Mouse (Mus musculus) fat pad, adult 2 months (tissue): ENCODE measurements around the gene Gcm1.
A peak's percentile ranks its signal among the peaks of the same experiment; 100 is the strongest.

Experiments used
- DNase-seq: peaks from one replicate; pipeline ENCODE4 v3.0.0-alpha.2; 2011; ENCODE audit warnings: low read depth, low spot score; ENCODE audit errors: extremely low read depth

Gene Gcm1

GRCm38 (mm10) chr9:78096376-78096775 is 44.7 kb downstream of the Gcm1 start:
- no peak for DNase-seq

DNA sequence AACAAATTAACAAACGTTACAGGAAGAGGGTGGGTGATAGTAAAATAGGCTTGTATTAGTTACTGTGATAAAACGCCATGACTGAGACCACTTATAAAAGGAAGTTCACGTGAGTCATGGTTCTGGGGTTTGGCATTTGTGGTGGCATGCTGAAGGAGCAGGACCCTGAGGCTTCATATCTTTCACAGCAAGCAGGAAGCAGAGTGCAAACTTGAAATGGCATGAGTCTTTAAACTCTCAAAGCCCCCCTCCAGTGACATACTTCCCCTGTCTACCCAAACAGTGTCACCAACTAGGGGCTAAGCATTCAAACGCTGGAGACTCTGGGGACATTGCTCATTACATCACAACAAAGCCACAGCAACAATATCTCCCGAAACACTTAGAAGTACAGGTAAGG is 49.2 kb downstream of the Gcm1 start:
- DNase-seq = no peak

DNA sequence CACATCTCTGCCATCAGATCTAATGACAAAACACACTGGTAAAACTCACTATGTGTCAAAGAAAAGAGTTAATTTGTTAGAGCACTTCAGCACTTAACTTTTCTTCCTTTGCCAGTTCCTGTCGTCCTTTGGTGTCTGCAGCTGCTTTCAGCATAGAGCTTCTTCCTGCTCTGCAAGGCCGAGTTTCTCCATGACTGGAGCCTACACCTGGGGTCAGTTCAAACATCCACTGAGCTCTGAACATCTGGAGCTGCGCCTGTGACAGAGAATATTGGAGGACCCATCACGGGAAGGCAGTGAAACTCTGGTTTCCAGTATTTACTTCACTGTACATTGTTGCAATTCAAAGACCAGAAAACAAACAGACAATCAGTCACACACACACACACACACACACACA is 49.7 kb downstream of the Gcm1 start:
- DNase-seq = no peak

GRCm38 (mm10) chr9:78103965-78104560 is 52.3 kb downstream of the Gcm1 start:
- DNase-seq = no peak

DNA sequence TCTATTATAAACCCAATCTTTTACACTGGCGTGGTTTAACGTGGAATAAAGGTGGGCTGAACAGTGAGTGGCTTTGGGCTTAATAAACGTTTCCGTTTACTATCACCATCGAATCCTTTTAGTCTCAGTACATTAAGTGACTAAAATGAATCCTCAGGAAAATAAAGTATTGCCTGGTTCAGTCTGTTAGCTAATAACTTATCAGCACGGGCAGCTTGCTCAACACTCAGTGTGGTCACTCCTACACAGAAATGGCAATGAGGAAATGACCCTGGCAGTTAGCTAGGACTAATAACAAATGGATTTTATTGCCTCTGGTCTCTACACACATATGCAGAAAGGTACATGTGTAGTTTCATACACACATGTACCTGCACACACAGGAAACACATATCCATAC is 53.2 kb downstream of the Gcm1 start:
- DNase-seq = peak; percentile 55

DNA sequence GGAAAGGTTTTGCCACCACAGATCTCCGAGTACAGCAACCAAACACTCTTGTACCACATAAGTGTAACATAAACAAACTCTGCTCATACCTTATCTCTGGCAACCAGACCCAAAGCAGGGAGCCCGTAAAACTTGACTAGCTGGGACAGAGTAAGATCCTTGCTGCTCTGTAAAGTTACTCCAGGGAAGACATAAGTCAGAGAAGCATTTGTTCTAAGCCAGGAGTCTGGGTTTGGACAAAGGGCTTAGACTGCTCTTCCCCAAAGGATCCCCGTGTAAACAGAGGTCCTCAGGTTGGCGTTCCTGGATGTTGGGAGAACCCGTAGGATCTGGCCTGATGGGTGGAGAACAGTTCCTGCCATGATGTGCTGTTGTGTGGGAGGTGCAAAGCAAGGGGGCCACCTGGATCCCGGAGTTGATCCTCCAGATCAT is 53.8 kb downstream of the Gcm1 start:
- DNase-seq = no peak

DNA sequence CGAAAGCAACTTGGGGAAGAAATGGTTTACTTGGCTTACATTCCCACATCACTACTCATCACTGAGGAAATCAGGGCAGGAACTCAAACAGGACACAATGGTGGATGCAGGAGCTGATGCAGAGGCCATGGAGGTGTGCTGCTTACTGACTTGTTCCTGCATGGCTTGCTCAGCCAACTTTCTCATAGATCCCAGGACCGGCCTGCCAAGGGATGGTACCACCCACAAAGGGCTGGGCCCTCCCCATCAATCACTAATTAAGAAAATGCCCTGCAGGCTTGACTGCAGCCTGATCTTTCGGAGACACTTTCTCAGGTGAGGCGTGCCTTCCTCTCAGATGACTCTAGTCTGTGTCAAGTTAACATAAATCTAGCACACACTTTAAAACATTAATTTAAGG is 55.1 kb downstream of the Gcm1 start:
- DNase-seq = no peak

GRCm38 (mm10) chr9:78107582-78107911 is 55.8 kb downstream of the Gcm1 start:
- DNase-seq = peak; percentile 23

- no peak for DNase-seq
These were observed 56.4 kb downstream of the Gcm1 start for GRCm38 (mm10) chr9:78107912-78108795.

DNA sequence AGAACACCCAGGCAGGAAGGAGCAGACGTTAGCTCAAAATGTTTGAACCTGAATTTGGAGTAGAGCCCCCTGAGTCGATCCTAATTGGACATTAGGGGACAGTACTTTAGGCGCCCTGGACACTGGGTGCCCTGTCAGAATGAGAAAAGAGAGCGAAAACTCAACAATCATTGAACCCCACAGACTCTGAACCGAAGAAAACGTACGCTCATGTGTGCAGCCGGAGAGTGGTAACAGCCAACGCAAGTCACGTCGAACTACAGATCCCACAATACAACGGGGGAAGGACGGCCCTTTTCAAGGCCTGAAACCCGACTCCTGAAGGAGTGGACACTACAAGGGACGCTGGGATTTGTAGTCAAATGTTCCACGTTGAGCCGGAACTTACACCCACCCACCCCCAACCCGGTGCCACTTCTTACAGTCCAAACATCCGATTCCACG is 57.1 kb downstream of the Gcm1 start, which contains the start of the genes Fbxo9 and Ick:
TSS of gene Fbxo9 (minus strand) at position 270 of the 444 bp plus-strand sequence.
TSS of gene Ick (plus strand) at position 397 of the 444 bp plus-strand sequence.
- DNase-seq = peak; percentile 94

DNA sequence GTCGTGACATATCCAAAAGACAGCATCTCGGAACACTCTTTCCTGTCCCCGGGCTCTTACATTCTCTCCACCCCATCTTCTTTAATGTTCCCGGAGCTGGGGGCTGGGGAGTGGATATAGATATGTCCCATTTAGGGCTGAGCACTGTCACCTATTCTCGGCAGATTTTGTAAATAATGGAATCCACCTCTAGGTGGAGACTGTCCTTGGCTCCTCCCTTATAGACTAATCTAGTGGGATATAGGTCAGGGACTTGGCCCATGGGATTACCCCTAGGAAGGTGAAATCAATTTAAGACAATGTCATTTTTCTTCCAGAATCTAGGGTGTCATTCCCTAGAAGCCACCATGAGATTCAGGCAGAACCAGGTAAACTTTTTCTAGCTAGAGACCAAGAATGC is 57.9 kb downstream of the Gcm1 start:
- DNase-seq = no peak

DNA sequence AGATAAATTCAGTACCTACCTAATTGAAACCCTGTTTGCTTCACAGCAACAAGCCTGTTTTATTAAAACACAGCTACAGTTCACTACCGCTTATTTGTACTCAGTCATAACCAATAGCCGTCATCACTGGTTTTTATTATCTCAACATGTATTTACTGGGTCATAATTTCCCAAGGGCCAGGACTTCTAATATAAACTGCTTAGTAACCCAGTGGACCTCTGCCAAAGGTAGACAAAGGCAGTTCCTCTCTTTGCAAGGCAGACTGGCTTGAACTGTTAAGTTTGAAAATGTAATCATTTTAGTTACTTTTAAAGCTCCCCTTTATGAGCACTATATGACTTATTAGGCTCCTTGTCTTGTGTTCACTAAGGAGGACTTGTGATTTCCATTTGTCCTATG is 59.7 kb downstream of the Gcm1 start:
- no peak for DNase-seq

- no peak for DNase-seq
These were observed 61.2 kb downstream of the Gcm1 start for GRCm38 (mm10) chr9:78112770-78113537.

DNA sequence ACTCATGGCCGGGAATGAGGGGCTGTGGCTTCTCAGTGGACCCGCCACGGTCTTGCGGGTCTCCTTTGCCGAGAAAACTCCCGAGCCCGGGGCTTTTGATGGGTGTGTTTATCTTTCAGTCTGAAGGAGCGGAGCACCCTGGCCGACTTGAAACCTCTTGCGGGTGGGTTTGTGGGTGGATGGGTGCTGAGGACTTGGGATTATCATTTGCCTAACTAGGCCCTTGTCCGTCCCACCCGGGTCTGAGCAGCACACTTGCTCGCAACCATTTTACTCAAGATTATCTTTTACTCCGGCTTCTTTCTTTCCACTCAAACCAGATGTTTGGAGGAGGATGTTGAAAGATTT is 61.8 kb downstream of the Gcm1 start:
- no peak for DNase-seq
